Mouse (Mus musculus) cortical plate, adult 2 months (tissue): ENCODE results near the gene Wnt10b.
"Not testable (repeated sequence)": the region's sequence is repeated elsewhere in the genome, so short reads cannot be mapped to it uniquely, and the experiment has no call there.

Experiments used
- CTCF ChIP-seq: fragments of 200-500 bp; IDR thresholded peaks from 2 replicates; pipeline ENCODE4 v1.5.1; 2011; ENCODE audit warnings: mild to moderate bottlenecking, control low read depth, low read length; ENCODE audit not compliant: insufficient read depth; ENCODE audit errors: extremely low read depth
- POLR2A ChIP-seq: fragments of 200-500 bp; IDR thresholded peaks from 2 replicates; pipeline ENCODE4 v1.6.1; 2011; ENCODE audit warnings: mild to moderate bottlenecking, low read length, control low read depth; ENCODE audit not compliant: insufficient read depth; ENCODE audit errors: extremely low read depth

GRCm38 (mm10) chr15:98743863-98744262, 34.1 kb downstream of the Wnt10b start:
- not testable (repeated sequence) for TF ChIP-seq CTCF, POLR2A
